Mouse (Mus musculus) midbrain, postnatal 0 days (tissue): ENCODE measurements around the gene Tln2. TPM values are rescaled to one million over a fixed set of nuclear protein-coding genes. Genes with fewer than 3 reads are reported as not detected.

Experiments used
- ATAC-seq: fragments of 200-750 bp; cut with Nextera tagmentation; 2 replicates; pipeline ENCODE4 v1.8.0; 2017; ENCODE audit warnings: moderate number of reproducible peaks, mild to moderate bottlenecking, moderate TSS enrichment, moderate library complexity; ENCODE audit not compliant: low FRiP score
- DNase-seq: peaks from one replicate; pipeline ENCODE4 v3.0.0-alpha.2; 2015; ENCODE audit warnings: low spot score
- H3K27ac ChIP-seq: fragments of 300-500 bp; sonication (generic); 2 replicates; pipeline ENCODE4 v1.5.1; 2014; ENCODE audit warnings: low read depth, mild to moderate bottlenecking, low read length, mixed read lengths
- H3K27me3 ChIP-seq: fragments of 300-500 bp; sonication (generic); 2 replicates; pipeline ENCODE4 v1.6.1; 2014; ENCODE audit warnings: low read length, control low read depth, mixed read lengths; ENCODE audit not compliant: insufficient read depth
- H3K36me3 ChIP-seq: fragments of 300-500 bp; sonication (generic); 2 replicates; pipeline ENCODE4 v1.6.1; 2014; ENCODE audit warnings: low read length, control low read depth, mixed read lengths; ENCODE audit not compliant: insufficient read depth
- H3K4me1 ChIP-seq: fragments of 300-500 bp; sonication (generic); 2 replicates; pipeline ENCODE4 v1.6.1; 2014; ENCODE audit warnings: mild to moderate bottlenecking, control low read depth, antibody characterized with exemption, low read length, mixed read lengths; ENCODE audit not compliant: insufficient read depth
- H3K4me2 ChIP-seq: fragments of 300-500 bp; sonication (generic); 2 replicates; pipeline ENCODE4 v1.6.1; 2014; ENCODE audit warnings: low read depth, mild to moderate bottlenecking, low read length, mixed read lengths; ENCODE audit not compliant: poor library complexity, severe bottlenecking
- H3K4me3 ChIP-seq: fragments of 300-500 bp; sonication (generic); 2 replicates; pipeline ENCODE4 v1.5.1; 2014; ENCODE audit warnings: low read depth, mild to moderate bottlenecking, low read length, moderate library complexity
- H3K9ac ChIP-seq: fragments of 300-500 bp; sonication (generic); replicated peaks from 2 replicates; pipeline ENCODE4 v1.6.1; 2014; ENCODE audit warnings: mild to moderate bottlenecking, low read length, moderate library complexity, mixed read lengths; ENCODE audit not compliant: poor library complexity, severe bottlenecking
- H3K9me3 ChIP-seq: fragments of 300-500 bp; sonication (generic); 2 replicates; pipeline ENCODE4 v1.6.1; 2016; ENCODE audit warnings: low read length, control low read depth
- CTCF ChIP-seq: IDR thresholded peaks from 2 replicates; pipeline ENCODE4 v1.5.1; 2016; ENCODE audit warnings: antibody characterized with exemption, mild to moderate bottlenecking
- WGBS: fragments of 180-500 bp; shearing (Covaris S2); extraction: QIAGEN DNeasy Blood & Tissue Kit; methylation state at CpG from one replicate; pipeline ENCODE4 v1.1.7; 2014; 5-methylcytosine and 5-hydroxymethylcytosine counted together
- polyA plus RNA-seq: library from polyadenylated mRNA; unstranded; fragments of >200 nt; fragmentation: Nextera tagmentation; extraction: Ambion mirVana; gene quantifications from 2 replicates; pipeline ENCODE4 v1.2.1, GENCODE M21; 2015
- total RNA-seq: library from RNA; depleted of rRNA; stranded (reverse); fragments of >200 nt; gene quantifications from 2 replicates; pipeline ENCODE4 v1.2.3, GENCODE M21; 2014

The Tln2 gene
- total and polyA plus RNA-seq, 2 experiments from 2014 or later: 49.4 to 66.7 TPM

DNA sequence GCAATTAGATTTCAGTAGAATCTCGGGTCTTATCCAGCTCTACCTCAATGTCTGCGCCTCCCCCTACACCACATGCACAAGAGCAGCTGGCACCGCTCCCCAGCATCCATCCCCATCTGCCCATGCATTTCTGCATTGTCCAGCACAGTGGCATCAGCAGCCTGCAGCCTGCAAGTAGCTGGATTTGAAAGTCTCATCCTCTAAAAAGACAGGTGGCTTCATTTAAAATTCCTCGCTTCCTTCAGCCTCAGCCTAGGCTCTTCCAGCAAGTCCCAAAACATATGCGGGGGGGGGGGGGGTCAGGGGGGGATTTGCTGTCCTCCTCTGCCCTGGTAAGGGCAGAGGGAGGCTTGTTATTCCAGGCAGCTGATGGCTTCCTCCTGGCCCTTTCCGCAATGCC, 141.4 kb downstream of the Tln2 start:
- no peak for ATAC-seq
- H3K27ac ChIP-seq: no peak overlapping the region

DNA sequence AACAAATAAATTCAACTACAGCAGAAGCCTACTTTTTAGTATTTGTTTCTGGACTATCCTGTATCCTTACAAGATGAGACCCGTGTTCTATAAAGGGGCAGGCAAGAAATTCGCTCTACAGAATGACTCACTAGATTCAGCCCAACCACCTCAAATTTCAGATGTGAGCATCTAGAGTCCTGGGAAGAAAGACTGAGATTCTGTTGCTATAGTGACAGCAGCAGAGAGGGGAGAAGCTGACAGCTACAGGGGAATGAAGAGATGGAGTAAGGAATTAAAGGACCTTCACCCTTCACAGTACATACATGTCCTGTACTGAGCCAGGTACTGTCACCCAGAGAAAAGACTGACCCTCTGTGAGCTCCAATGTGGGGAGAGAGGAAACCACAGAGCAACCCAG, 148.8 kb downstream of the Tln2 start:
- ATAC-seq (no peak), DNase-seq (no peak)
- no peaks in the 10 kb centered on the region for H3K36me3 ChIP-seq
- WGBS: 53% methylated on average over 2 of the region's 2 CpGs
- H3K27me3 ChIP-seq: no peaks in the 10 kb centered on the region
- no peak overlapping the region for H3K4me2 ChIP-seq
- H3K4me1 ChIP-seq: peaks cover 6% of the 10 kb centered on the region; the same call in 1 of the 2 replicates
- peak overlapping the region; percentile 8 for H3K27ac ChIP-seq
- H3K4me3 ChIP-seq: no peak overlapping the region
- H3K9me3 ChIP-seq: no peaks in the 10 kb centered on the region
- no peak for TF ChIP-seq CTCF
- no peak overlapping the region for H3K9ac ChIP-seq

More for the DNA sequence above, 141.4 kb downstream of the Tln2 start:
- DNase-seq: peak; percentile 56
- H3K36me3 ChIP-seq: no peaks in the 10 kb centered on the region
- H3K9ac ChIP-seq: no peak overlapping the region
- no peak overlapping the region for H3K4me2 ChIP-seq
- no peak for TF ChIP-seq CTCF
- H3K9me3 ChIP-seq: no peaks in the 10 kb centered on the region
- H3K4me1 ChIP-seq: no peaks in the 10 kb centered on the region
- WGBS: 66% methylated on average over 5 of the region's 6 CpGs
- no peaks in the 10 kb centered on the region for H3K27me3 ChIP-seq
- no peak overlapping the region for H3K4me3 ChIP-seq

GRCm38 (mm10) chr9:67404736-67405135, 154.8 kb downstream of the Tln2 start:
- no peak overlapping the region for H3K4me2 ChIP-seq
- H3K4me3 ChIP-seq: no peak overlapping the region
- no peak for DNase-seq
- no peaks in the 10 kb centered on the region for H3K27me3 ChIP-seq
- 87% methylated on average over 7 of the region's 7 CpGs for WGBS
- no peaks in the 10 kb centered on the region for H3K4me1 ChIP-seq
- H3K36me3 ChIP-seq: no peaks in the 10 kb centered on the region
- H3K27ac ChIP-seq: no peak overlapping the region
- no peak overlapping the region for H3K9ac ChIP-seq
- TF ChIP-seq CTCF: no peak
- no peak for ATAC-seq
- H3K9me3 ChIP-seq: no peaks in the 10 kb centered on the region

GRCm38 (mm10) chr9:67399563-67399962, 159.9 kb downstream of the Tln2 start:
- peak; percentile 21 for TF ChIP-seq CTCF
- H3K4me3 ChIP-seq: no peak overlapping the region
- H3K4me2 ChIP-seq: no peak overlapping the region
- H3K9ac ChIP-seq: no peak overlapping the region
- WGBS: 88% methylated on average over 6 of the region's 6 CpGs
- H3K4me1 ChIP-seq: no peaks in the 10 kb centered on the region
- H3K36me3 ChIP-seq: no peaks in the 10 kb centered on the region
- H3K9me3 ChIP-seq: no peaks in the 10 kb centered on the region
- no peak for ATAC-seq
- DNase-seq: no peak
- H3K27ac ChIP-seq: no peak overlapping the region
- no peaks in the 10 kb centered on the region for H3K27me3 ChIP-seq

DNA sequence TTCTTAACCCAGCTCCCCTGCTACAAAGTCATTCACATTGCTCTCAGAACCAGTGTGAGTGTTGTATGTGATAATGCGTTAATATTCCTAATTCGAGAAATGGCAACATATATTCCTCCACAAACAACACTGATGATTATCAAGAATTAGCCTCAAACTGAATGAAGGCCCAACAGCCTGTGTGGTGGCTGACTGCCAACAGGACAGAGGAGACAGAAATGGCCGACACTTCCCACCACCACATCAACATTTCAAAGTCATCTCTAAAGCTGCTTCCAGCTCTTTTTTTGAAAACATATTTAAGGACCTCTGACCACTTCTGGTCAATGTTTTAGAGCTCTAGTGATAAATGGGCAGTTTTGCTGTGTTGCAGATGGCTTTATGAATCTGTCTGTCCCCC, 161.7 kb downstream of the Tln2 start:
- Histone ChIP-seq H3K27ac (no peak overlapping the region), H3K4me1 (no peaks in the 10 kb centered on the region), H3K36me3 (no peaks in the 10 kb centered on the region), H3K4me2 (no peak overlapping the region), H3K9me3 (no peaks in the 10 kb centered on the region), H3K27me3 (no peaks in the 10 kb centered on the region), H3K9ac (no peak overlapping the region), H3K4me3 (no peak overlapping the region)
- 90% methylated on average over 3 of the region's 3 CpGs for WGBS
- ATAC-seq (no peak), DNase-seq (no peak)
- no peak for TF ChIP-seq CTCF

DNA sequence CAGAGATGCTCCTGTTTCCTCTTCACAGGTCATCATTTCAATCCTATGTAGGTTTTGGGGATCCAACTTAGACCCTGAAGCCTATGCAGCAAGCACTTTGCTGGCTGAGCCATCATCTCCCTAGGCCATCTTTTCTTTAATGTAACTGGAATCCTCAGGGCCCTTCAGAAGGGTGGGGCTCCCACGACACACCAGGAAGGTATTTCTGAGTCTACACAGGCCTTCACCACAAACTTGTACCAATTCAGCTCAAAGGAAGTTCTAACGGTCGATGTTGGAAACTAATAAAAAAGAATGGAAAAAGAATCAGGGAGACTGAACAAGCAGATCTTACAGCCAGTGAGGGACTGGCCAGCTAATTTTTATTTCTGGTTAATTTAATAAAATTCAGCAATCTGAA, 163.1 kb downstream of the Tln2 start:
- no peak for ATAC-seq
- Histone ChIP-seq H3K27me3 (no peaks in the 10 kb centered on the region), H3K4me2 (no peak overlapping the region), H3K9ac (no peak overlapping the region), H3K36me3 (no peaks in the 10 kb centered on the region), H3K27ac (no peak overlapping the region), H3K9me3 (no peaks in the 10 kb centered on the region), H3K4me3 (no peak overlapping the region), H3K4me1 (no peaks in the 10 kb centered on the region)
- TF ChIP-seq CTCF: no peak
- no peak for DNase-seq
- 94% methylated on average over 3 of the region's 3 CpGs for WGBS
